Mouse (Mus musculus) kidney, postnatal 0 days (tissue): ENCODE measurements around the gene Arhgap19. TPM values are rescaled to one million over a fixed set of nuclear protein-coding genes. Genes with fewer than 3 reads are reported as not detected.

Experiments used
- ATAC-seq: fragments of 200-750 bp; cut with Nextera tagmentation; replicated peaks from 2 replicates; pipeline ENCODE4 v1.8.0; 2017; ENCODE audit warnings: low read depth, moderate number of reproducible peaks, moderate TSS enrichment, moderate library complexity; ENCODE audit not compliant: low FRiP score
- DNase-seq: peaks from one replicate; pipeline ENCODE4 v3.0.0-alpha.2; 2016; ENCODE audit warnings: low spot score
- H3K27ac ChIP-seq: fragments of 300-500 bp; sonication (generic); 2 replicates; pipeline ENCODE4 v1.5.1; 2014; ENCODE audit warnings: mild to moderate bottlenecking
- H3K27me3 ChIP-seq: fragments of 300-500 bp; sonication (generic); 2 replicates; pipeline ENCODE4 v1.6.1; 2014; ENCODE audit warnings: low read length, mixed read lengths; ENCODE audit not compliant: insufficient read depth
- H3K36me3 ChIP-seq: fragments of 300-500 bp; sonication (generic); 2 replicates; pipeline ENCODE4 v1.6.1; 2014; ENCODE audit warnings: low read length, mixed read lengths; ENCODE audit not compliant: insufficient read depth
- H3K4me1 ChIP-seq: fragments of 300-500 bp; sonication (generic); replicated peaks from 2 replicates; pipeline ENCODE4 v1.6.1; 2014; ENCODE audit warnings: antibody characterized with exemption, low read length, mixed read lengths; ENCODE audit not compliant: insufficient read depth
- H3K4me2 ChIP-seq: fragments of 300-500 bp; sonication (generic); 2 replicates; pipeline ENCODE4 v1.6.1; 2014; ENCODE audit warnings: mild to moderate bottlenecking, low read length, moderate library complexity, mixed read lengths
- H3K4me3 ChIP-seq: fragments of 300-500 bp; sonication (generic); replicated peaks from 2 replicates; pipeline ENCODE4 v1.5.1; 2014; ENCODE audit warnings: low read depth, low read length
- H3K9ac ChIP-seq: fragments of 300-500 bp; sonication (generic); 2 replicates; pipeline ENCODE4 v1.6.1; 2014; ENCODE audit warnings: low read depth, low read length
- H3K9me3 ChIP-seq: fragments of 300-500 bp; sonication (generic); replicated peaks from 2 replicates; pipeline ENCODE4 v1.6.1; 2016; ENCODE audit warnings: low read length, inconsistent platforms, mixed read lengths
- CTCF ChIP-seq: IDR thresholded peaks from 2 replicates; pipeline ENCODE4 v1.5.1; 2016; ENCODE audit warnings: antibody characterized with exemption, low read depth, mild to moderate bottlenecking, moderate library complexity
- WGBS: fragments of 180-500 bp; shearing (Covaris S2); extraction: QIAGEN DNeasy Blood & Tissue Kit; methylation state at CpG from one replicate; pipeline ENCODE4 v1.1.7; 2014; 5-methylcytosine and 5-hydroxymethylcytosine counted together
- polyA plus RNA-seq: library from polyadenylated mRNA; unstranded; fragments of >200 nt; fragmentation: Nextera tagmentation; extraction: Ambion mirVana; gene quantifications from 2 replicates; pipeline ENCODE4 v1.2.1, GENCODE M21; 2015

Arhgap19 gene
- polyA plus RNA-seq, 1 experiment from 2014 or later = 9.5 TPM

DNA sequence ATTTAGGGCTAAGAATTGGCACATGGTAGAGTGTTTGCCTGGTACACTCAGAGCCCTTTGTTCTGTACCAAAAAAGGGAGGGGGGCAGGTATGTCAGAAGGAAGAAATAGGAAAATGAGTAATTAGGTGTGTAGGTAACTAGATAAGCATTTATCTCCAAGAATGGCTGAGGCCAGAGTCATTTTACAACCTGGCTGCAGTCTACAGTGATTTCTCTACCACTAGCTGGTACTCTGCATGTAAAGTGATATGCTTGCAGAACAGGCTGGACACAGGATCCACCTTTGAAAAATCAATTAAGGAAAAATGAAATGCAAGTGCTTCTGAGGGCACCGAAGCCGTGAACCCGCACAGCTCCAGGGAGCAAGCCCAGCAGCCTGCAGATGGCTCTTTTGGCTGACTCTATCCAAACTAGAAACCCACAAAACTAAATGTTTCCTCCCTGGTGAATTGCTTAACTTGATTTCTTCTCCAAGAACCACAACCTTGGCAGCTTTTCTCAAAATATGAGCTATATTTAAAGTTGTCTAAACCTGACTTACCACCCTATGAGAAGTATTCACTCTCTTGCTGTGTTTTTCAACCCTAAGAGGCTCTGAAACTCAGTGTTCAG lies 5.6 kb downstream of the Arhgap19 start:
- Histone ChIP-seq H3K9ac (no peak overlapping the region), H3K9me3 (no peaks in the 10 kb centered on the region), H3K27ac (peak overlapping the region; percentile 31; the same call in 1 of the 2 replicates), H3K4me2 (no peak overlapping the region), H3K27me3 (no peaks in the 10 kb centered on the region), H3K4me3 (no peak overlapping the region), H3K4me1 (no peaks in the 10 kb centered on the region; the same call in 1 of the 2 replicates), H3K36me3 (no peaks in the 10 kb centered on the region)
- 47% methylated on average over 3 of the region's 3 CpGs for WGBS
- ATAC-seq (no peak), DNase-seq (no peak)
- no peak for TF ChIP-seq CTCF

DNA sequence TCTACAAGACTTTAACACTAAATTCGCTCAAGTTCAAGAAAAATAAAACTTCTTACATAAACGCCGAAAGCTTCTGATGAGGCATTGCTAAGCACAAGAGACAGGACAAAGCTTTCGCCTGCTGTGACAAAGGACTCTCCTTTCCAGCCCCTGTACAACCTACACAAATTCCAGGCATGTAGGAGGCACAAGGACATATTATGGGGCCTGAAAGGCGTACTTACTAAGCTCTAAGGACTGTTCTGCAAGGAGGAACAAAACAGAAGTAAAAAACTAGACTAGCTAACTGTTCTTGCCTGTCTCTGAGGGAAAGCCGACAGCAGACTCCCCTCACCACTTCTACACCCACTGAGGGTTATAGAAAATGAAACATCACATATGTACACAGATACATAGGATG lies 6.9 kb downstream of the Arhgap19 start:
- no peaks in the 10 kb centered on the region for H3K36me3 ChIP-seq
- no peaks in the 10 kb centered on the region; the same call in 1 of the 2 replicates for H3K4me1 ChIP-seq
- H3K27ac ChIP-seq = peak overlapping the region; percentile 80
- DNase-seq = no peak
- no peaks in the 10 kb centered on the region for H3K27me3 ChIP-seq
- TF ChIP-seq CTCF = no peak
- no peaks in the 10 kb centered on the region for H3K9me3 ChIP-seq
- no peak overlapping the region for H3K4me2 ChIP-seq
- no peak overlapping the region for H3K4me3 ChIP-seq
- no peak overlapping the region for H3K9ac ChIP-seq
- no peak for ATAC-seq
- 83% methylated on average over 6 of the region's 6 CpGs for WGBS

DNA sequence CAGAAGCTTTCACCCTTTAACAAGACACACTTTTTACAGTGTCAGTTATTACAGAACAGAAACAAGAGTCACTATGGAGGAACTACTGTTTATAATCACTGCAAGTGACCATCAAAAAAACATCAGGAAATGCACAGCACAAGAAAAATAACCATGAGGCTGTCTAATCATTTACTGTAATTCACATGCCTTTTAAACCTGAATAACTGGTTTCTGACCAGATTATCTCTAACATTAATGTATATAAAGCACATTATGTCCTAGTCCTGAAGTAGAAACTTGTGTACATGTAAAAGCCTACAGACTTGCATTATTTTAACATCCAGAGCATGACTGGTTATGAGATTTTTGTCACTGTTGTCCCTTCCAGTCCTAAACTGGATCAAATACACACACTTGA lies 7.8 kb downstream of the Arhgap19 start:
- no peak for TF ChIP-seq CTCF
- Histone ChIP-seq H3K27ac (peak overlapping the region; percentile 80), H3K9ac (no peak overlapping the region), H3K27me3 (no peaks in the 10 kb centered on the region), H3K4me1 (no peaks in the 10 kb centered on the region; the same call in 1 of the 2 replicates), H3K36me3 (no peaks in the 10 kb centered on the region), H3K4me2 (no peak overlapping the region), H3K9me3 (no peaks in the 10 kb centered on the region), H3K4me3 (no peak overlapping the region)
- ATAC-seq (no peak), DNase-seq (no peak)

DNA sequence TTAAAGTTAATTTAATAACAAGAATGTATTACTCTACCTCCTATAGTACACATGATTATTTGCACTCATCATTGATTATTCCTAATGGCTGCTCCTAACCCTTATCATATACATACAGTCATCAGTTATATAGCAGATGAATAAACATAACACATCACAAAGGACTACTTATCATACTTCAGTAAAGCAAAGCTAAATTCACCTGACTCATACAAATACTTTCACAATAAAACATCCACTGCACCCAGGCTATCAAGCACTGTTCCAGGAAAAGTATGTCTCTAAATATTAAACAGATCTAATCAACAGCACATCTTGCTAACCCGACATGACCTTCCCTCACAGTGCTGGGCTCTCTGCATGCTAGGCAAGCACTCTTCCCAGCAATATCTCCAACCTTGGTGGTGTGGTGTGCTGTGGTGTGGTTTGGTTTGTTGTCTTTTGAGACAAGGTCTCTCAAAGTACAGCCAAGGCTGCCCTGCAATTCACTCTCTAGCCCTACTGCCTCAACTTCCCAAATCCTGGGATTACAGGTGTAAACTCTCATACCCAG lies 8.8 kb downstream of the Arhgap19 start:
- ATAC-seq (no peak), DNase-seq (no peak)
- Histone ChIP-seq H3K4me3 (no peak overlapping the region), H3K27ac (peak overlapping the region; percentile 80; the same call in 1 of the 2 replicates), H3K4me2 (no peak overlapping the region), H3K36me3 (no peaks in the 10 kb centered on the region), H3K9me3 (no peaks in the 10 kb centered on the region), H3K4me1 (no peaks in the 10 kb centered on the region; the same call in 1 of the 2 replicates), H3K27me3 (no peaks in the 10 kb centered on the region), H3K9ac (0 out of 2 replicates have a peak overlapping the region, but pooled peaks have one; percentile 13)
- no peak for TF ChIP-seq CTCF
- 68% methylated on average over 1 of the region's 1 CpGs for WGBS

DNA sequence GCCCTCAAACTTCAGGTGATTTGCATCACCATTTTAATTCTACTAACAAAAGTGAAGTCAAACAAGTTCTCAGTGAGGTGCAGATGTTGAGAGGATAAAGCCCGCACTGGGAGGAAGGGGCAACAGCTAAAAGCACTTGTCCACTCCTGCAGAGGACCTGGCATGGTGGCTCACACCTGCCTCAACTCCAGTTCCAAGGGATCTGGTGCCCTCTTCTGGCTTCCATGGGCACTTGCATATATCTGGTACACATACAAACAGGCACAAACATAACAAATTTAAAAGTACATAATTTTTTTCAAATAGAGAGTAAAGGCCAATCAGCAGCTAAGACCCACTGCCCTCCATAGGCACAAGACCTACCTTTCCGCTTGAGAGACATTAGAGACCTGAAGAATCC lies 10.5 kb downstream of the Arhgap19 start:
- DNase-seq (no peak), ATAC-seq (no peak)
- Histone ChIP-seq H3K9me3 (no peaks in the 10 kb centered on the region), H3K4me3 (no peak overlapping the region), H3K27ac (0 out of 2 replicates have a peak overlapping the region, but pooled peaks have one; percentile 9), H3K4me2 (no peak overlapping the region), H3K4me1 (no peaks in the 10 kb centered on the region; the same call in 1 of the 2 replicates), H3K9ac (no peak overlapping the region), H3K36me3 (0 out of 2 replicates have a peak, but pooled peaks cover under 1% of the 10 kb centered on the region), H3K27me3 (no peaks in the 10 kb centered on the region)
- WGBS = 92% methylated on average over 2 of the region's 2 CpGs
- TF ChIP-seq CTCF = peak; percentile 61

DNA sequence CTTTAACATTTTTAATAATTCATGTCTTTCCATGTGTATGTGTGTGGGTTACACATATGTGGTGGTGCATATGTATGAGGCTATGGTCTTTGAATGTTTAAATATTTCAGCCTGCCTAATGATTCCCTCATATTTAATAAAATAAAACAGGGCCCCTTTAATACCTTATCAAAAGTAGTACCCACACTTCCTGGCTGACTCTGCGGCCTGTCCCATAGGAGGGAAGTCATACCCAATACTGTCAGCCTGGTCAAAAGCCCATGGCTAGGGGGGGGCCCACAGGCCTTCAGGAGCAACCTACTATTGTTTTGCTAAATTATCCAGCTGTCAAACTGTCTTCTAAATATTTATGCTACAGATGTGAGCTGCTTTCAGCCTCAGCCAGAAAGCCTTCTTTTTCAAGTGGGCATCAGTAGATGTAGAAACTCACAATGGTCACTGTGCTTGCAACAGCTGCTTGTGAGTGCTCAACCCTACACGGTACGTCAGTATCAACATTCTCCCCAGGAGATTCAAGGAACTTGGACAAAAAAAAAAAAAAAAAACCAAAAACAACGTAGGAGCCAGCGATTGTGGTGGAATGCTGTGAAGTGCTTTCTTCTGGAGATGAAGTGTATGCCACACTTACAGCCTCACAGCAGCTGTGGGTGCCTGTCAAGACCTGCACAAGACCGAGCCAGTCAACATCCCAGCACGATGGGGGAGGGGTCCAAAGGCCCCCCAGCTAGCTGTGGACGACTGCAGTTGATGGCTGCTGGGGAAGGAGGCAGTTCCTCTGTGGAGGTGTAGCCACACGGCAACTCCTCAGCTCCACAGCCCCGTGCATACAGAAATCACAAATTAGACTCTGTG lies 12.5 kb downstream of the Arhgap19 start:
- no peak overlapping the region for H3K4me3 ChIP-seq
- no peak for DNase-seq
- H3K27me3 ChIP-seq = no peaks in the 10 kb centered on the region
- no peak for TF ChIP-seq CTCF
- WGBS = 62% methylated on average over 10 of the region's 10 CpGs
- no peak overlapping the region for H3K4me2 ChIP-seq
- no peaks in the 10 kb centered on the region for H3K4me1 ChIP-seq
- H3K9me3 ChIP-seq = no peaks in the 10 kb centered on the region
- no peak for ATAC-seq
- H3K27ac ChIP-seq = no peak overlapping the region
- no peak overlapping the region for H3K9ac ChIP-seq
- H3K36me3 ChIP-seq = peaks cover 12% of the 10 kb centered on the region; the same call in 1 of the 2 replicates
